Mouse (Mus musculus) heart, postnatal 0 days (tissue): ENCODE measurements around the gene Plch2.

Source experiments
- CTCF ChIP-seq: IDR thresholded peaks from 2 replicates; pipeline ENCODE4 v1.5.1; 2016; ENCODE audit warnings: antibody characterized with exemption, control low read depth, low read depth
- EP300 ChIP-seq: IDR thresholded peaks from 2 replicates; pipeline ENCODE4 v1.6.1; 2016; ENCODE audit warnings: antibody characterized with exemption, low read depth

DNA sequence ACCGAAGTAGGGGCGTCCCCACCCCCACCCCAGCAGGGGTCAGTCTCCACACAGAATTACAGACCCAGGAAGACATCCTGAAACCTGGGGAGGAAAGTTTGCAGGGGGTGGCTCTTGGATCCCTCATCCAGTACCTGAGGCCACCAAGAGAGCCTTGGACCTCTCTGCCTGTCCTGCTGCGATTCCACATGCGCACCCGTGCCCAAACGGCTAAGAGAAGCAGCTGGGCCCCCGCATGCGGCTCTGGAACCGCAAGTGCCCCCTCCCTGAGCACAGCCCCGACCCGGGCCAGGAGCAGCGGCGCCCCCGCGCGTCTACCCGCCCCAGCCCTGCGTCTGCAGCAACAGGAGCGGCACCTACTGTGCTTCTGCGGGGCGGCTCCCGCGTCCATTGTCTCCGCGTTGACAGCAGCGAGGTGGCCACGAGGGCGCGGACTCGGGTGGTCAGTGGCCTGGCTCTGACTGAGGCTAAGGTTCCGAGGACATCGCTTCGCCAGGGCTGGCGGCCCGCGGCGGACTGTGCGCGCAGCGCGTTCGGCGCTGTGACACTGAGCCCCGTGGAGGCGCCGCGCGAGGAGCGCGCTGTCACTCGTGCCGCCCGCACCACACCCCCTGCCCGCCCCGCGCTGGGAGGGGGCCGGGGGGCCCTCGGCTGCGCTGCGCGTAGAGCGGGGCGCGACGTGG, 13.8 kb downstream of the Plch2 start:
- no peak for TF ChIP-seq CTCF
- no peak for TF ChIP-seq EP300
